Mouse (Mus musculus) intestine, embryonic 15.5 days (tissue): ENCODE measurements around the gene Nos1. TPM values are rescaled to one million over a fixed set of nuclear protein-coding genes. Genes with fewer than 3 reads are reported as not detected.

ENCODE experiments used
- ATAC-seq: fragments of 200-750 bp; cut with Nextera tagmentation; 2 replicates; pipeline ENCODE4 v1.8.0; 2017; ENCODE audit warnings: moderate TSS enrichment, moderate library complexity
- H3K27ac ChIP-seq: fragments of 300-500 bp; sonication (generic); 2 replicates; pipeline ENCODE4 v1.5.1; 2015; ENCODE audit warnings: mild to moderate bottlenecking, inconsistent platforms
- H3K27me3 ChIP-seq: fragments of 300-500 bp; sonication (generic); replicated peaks from 2 replicates; pipeline ENCODE4 v1.6.1; 2015; ENCODE audit warnings: inconsistent platforms
- H3K36me3 ChIP-seq: fragments of 300-500 bp; sonication (generic); 2 replicates; pipeline ENCODE4 v1.6.1; 2015; ENCODE audit warnings: inconsistent platforms
- H3K4me1 ChIP-seq: fragments of 300-500 bp; sonication (generic); replicated peaks from 2 replicates; pipeline ENCODE4 v1.6.1; 2015; ENCODE audit warnings: inconsistent platforms
- H3K4me2 ChIP-seq: fragments of 300-500 bp; sonication (generic); replicated peaks from 2 replicates; pipeline ENCODE4 v1.6.1; 2015; ENCODE audit warnings: mild to moderate bottlenecking, inconsistent platforms
- H3K4me3 ChIP-seq: fragments of 300-500 bp; sonication (generic); replicated peaks from 2 replicates; pipeline ENCODE4 v1.5.1; 2015; ENCODE audit warnings: inconsistent platforms
- H3K9ac ChIP-seq: fragments of 300-500 bp; sonication (generic); 2 replicates; pipeline ENCODE4 v1.6.1; 2015; ENCODE audit warnings: inconsistent platforms
- H3K9me3 ChIP-seq: fragments of 300-500 bp; sonication (generic); 2 replicates; pipeline ENCODE4 v1.6.1; 2016; ENCODE audit warnings: inconsistent platforms
- WGBS: fragments of 180-500 bp; shearing (Covaris S2); methylation state at CpG from one replicate; pipeline ENCODE4 v1.1.7; 2015; 5-methylcytosine and 5-hydroxymethylcytosine counted together
- polyA plus RNA-seq: library from polyadenylated mRNA; unstranded; fragments of >200 nt; fragmentation: Nextera tagmentation; extraction: Ambion mirVana; gene quantifications from 2 replicates; pipeline ENCODE4 v1.2.1, GENCODE M21; 2015

Nos1 gene
- 0.68 and 0.87 TPM in 2 replicates for polyA plus RNA-seq

GRCm38 (mm10) chr5:117780681-117781080 is at the start of gene Nos1:
TSS of gene Nos1 (plus strand) at chr5:117781032.
- no peak within 1 kb of the TSS for H3K9ac ChIP-seq
- no peaks in the 10 kb centered on the region for H3K9me3 ChIP-seq
- no peaks in the 10 kb centered on the region for H3K27me3 ChIP-seq
- WGBS: 23% methylated on average over 10 of the region's 10 CpGs
- no peak within 1 kb of the TSS for H3K4me2 ChIP-seq
- no peaks in the 10 kb centered on the region for H3K4me1 ChIP-seq
- no peak for ATAC-seq
- no peak within 1 kb of the TSS for H3K27ac ChIP-seq
- H3K36me3 ChIP-seq: no peaks in the 10 kb centered on the region
- no peak within 1 kb of the TSS for H3K4me3 ChIP-seq

- Histone ChIP-seq H3K4me2 (no peak overlapping the region), H3K9ac (no peak overlapping the region), H3K4me1 (peaks cover 3% of the 10 kb centered on the region; the same call in 1 of the 2 replicates), H3K27me3 (no peaks in the 10 kb centered on the region), H3K9me3 (no peaks in the 10 kb centered on the region), H3K36me3 (no peaks in the 10 kb centered on the region), H3K27ac (no peak overlapping the region), H3K4me3 (no peak overlapping the region)
- ATAC-seq: no peak
- WGBS: 81% methylated on average over 6 of the region's 6 CpGs
Observed at GRCm38 (mm10) chr5:117731311-117731710, 49.5 kb upstream of the Nos1 start.

GRCm38 (mm10) chr5:117744654-117745178 is 36.1 kb upstream of the Nos1 start:
- no peak for ATAC-seq
- Histone ChIP-seq H3K27me3 (no peaks in the 10 kb centered on the region), H3K4me3 (no peak overlapping the region), H3K27ac (no peak overlapping the region), H3K36me3 (no peaks in the 10 kb centered on the region), H3K9me3 (no peaks in the 10 kb centered on the region), H3K9ac (no peak overlapping the region), H3K4me2 (no peak overlapping the region), H3K4me1 (no peaks in the 10 kb centered on the region)
- WGBS: 59% methylated on average over 11 of the region's 11 CpGs

- no peak for ATAC-seq
- Histone ChIP-seq H3K4me1 (no peaks in the 10 kb centered on the region), H3K36me3 (no peaks in the 10 kb centered on the region), H3K9ac (no peak overlapping the region), H3K4me3 (no peak overlapping the region), H3K27ac (no peak overlapping the region), H3K4me2 (no peak overlapping the region), H3K9me3 (no peaks in the 10 kb centered on the region), H3K27me3 (no peaks in the 10 kb centered on the region)
- 27% methylated on average over 5 of the region's 5 CpGs for WGBS
Observed at GRCm38 (mm10) chr5:117749353-117749752, 31.5 kb upstream of the Nos1 start.

GRCm38 (mm10) chr5:117757696-117758482 is 22.9 kb upstream of the Nos1 start:
- H3K4me2 ChIP-seq: no peak overlapping the region
- no peak overlapping the region for H3K27ac ChIP-seq
- no peaks in the 10 kb centered on the region for H3K4me1 ChIP-seq
- WGBS: 58% methylated on average over 12 of the region's 12 CpGs
- no peaks in the 10 kb centered on the region for H3K27me3 ChIP-seq
- no peaks in the 10 kb centered on the region for H3K36me3 ChIP-seq
- H3K4me3 ChIP-seq: no peak overlapping the region
- no peak overlapping the region for H3K9ac ChIP-seq
- no peaks in the 10 kb centered on the region for H3K9me3 ChIP-seq
- no peak for ATAC-seq

- no peaks in the 10 kb centered on the region for H3K27me3 ChIP-seq
- no peak overlapping the region for H3K4me3 ChIP-seq
- no peak for ATAC-seq
- H3K9me3 ChIP-seq: no peaks in the 10 kb centered on the region
- H3K4me1 ChIP-seq: no peaks in the 10 kb centered on the region
- no peak overlapping the region for H3K9ac ChIP-seq
- H3K27ac ChIP-seq: no peak overlapping the region
- no peaks in the 10 kb centered on the region for H3K36me3 ChIP-seq
- WGBS: 72% methylated on average over 9 of the region's 9 CpGs
- H3K4me2 ChIP-seq: no peak overlapping the region
Observed at GRCm38 (mm10) chr5:117761181-117761832, 19.5 kb upstream of the Nos1 start.

- no peak overlapping the region for H3K27ac ChIP-seq
- no peak overlapping the region for H3K9ac ChIP-seq
Observed at GRCm38 (mm10) chr5:117764496-117764895, 16.3 kb upstream of the Nos1 start.

GRCm38 (mm10) chr5:117779175-117779574 is 1.7 kb upstream of the Nos1 start:
- H3K9me3 ChIP-seq: no peaks in the 10 kb centered on the region

More at GRCm38 (mm10) chr5:117764496-117764895, 16.3 kb upstream of the Nos1 start:
- Histone ChIP-seq H3K27me3 (no peaks in the 10 kb centered on the region), H3K4me2 (no peak overlapping the region), H3K4me1 (no peaks in the 10 kb centered on the region), H3K36me3 (no peaks in the 10 kb centered on the region), H3K9me3 (no peaks in the 10 kb centered on the region), H3K4me3 (no peak overlapping the region)
- WGBS: 83% methylated on average over 9 of the region's 9 CpGs
- ATAC-seq: no peak

GRCm38 (mm10) chr5:117781178-117781577 is 346 bp downstream of the Nos1 start:
- no peak for ATAC-seq
- 63% methylated on average over 6 of the region's 6 CpGs for WGBS
- H3K4me3 ChIP-seq: no peak overlapping the region

More at GRCm38 (mm10) chr5:117779175-117779574, 1.7 kb upstream of the Nos1 start:
- ATAC-seq: no peak
- Histone ChIP-seq H3K9ac (no peak overlapping the region), H3K27ac (no peak overlapping the region), H3K4me1 (no peaks in the 10 kb centered on the region), H3K4me3 (no peak overlapping the region), H3K27me3 (no peaks in the 10 kb centered on the region), H3K4me2 (no peak overlapping the region), H3K36me3 (no peaks in the 10 kb centered on the region)
- WGBS: 63% methylated on average over 11 of the region's 11 CpGs

GRCm38 (mm10) chr5:117790071-117790470 is 9.2 kb downstream of the Nos1 start:
- H3K4me3 ChIP-seq: no peak overlapping the region
- no peak overlapping the region for H3K27ac ChIP-seq
- no peak for ATAC-seq
- no peak overlapping the region for H3K4me2 ChIP-seq
- no peak overlapping the region for H3K9ac ChIP-seq
- no peaks in the 10 kb centered on the region for H3K9me3 ChIP-seq
- H3K27me3 ChIP-seq: no peaks in the 10 kb centered on the region
- H3K4me1 ChIP-seq: no peaks in the 10 kb centered on the region; the same call in 1 of the 2 replicates
- 36% methylated on average over 6 of the region's 6 CpGs for WGBS
- H3K36me3 ChIP-seq: no peaks in the 10 kb centered on the region

More at GRCm38 (mm10) chr5:117781178-117781577, 346 bp downstream of the Nos1 start:
- no peak overlapping the region for H3K4me2 ChIP-seq
- no peak overlapping the region for H3K9ac ChIP-seq
- no peaks in the 10 kb centered on the region for H3K27me3 ChIP-seq
- H3K9me3 ChIP-seq: no peaks in the 10 kb centered on the region
- no peaks in the 10 kb centered on the region for H3K4me1 ChIP-seq
- no peaks in the 10 kb centered on the region for H3K36me3 ChIP-seq
- no peak overlapping the region for H3K27ac ChIP-seq

- H3K9ac ChIP-seq: no peak overlapping the region
- H3K27ac ChIP-seq: no peak overlapping the region
- H3K4me2 ChIP-seq: no peak overlapping the region
- no peaks in the 10 kb centered on the region for H3K36me3 ChIP-seq
- H3K4me3 ChIP-seq: no peak overlapping the region
- no peak for ATAC-seq
- no peaks in the 10 kb centered on the region for H3K9me3 ChIP-seq
- no peaks in the 10 kb centered on the region for H3K27me3 ChIP-seq
- 91% methylated on average over 14 of the region's 14 CpGs for WGBS
- no peaks in the 10 kb centered on the region; the same call in 1 of the 2 replicates for H3K4me1 ChIP-seq
Observed at GRCm38 (mm10) chr5:117791875-117792274, 11.0 kb downstream of the Nos1 start.

- H3K27ac ChIP-seq: no peak overlapping the region
- H3K4me1 ChIP-seq: no peaks in the 10 kb centered on the region
- no peak overlapping the region for H3K4me3 ChIP-seq
- no peaks in the 10 kb centered on the region for H3K9me3 ChIP-seq
- ATAC-seq: no peak
- no peaks in the 10 kb centered on the region for H3K27me3 ChIP-seq
- H3K36me3 ChIP-seq: no peaks in the 10 kb centered on the region
- no peak overlapping the region for H3K4me2 ChIP-seq
- WGBS: 58% methylated on average over 9 of the region's 9 CpGs
- no peak overlapping the region for H3K9ac ChIP-seq
Observed at GRCm38 (mm10) chr5:117800849-117801248, 20.0 kb downstream of the Nos1 start.
